Mouse (Mus musculus) retina, adult 2 months (tissue): ENCODE measurements around the gene Sema4f.

Source experiments
- DNase-seq: peaks from one replicate; pipeline ENCODE4 v3.0.0-alpha.2; 2012; ENCODE audit warnings: low read depth, low spot score

Sema4f gene

DNA sequence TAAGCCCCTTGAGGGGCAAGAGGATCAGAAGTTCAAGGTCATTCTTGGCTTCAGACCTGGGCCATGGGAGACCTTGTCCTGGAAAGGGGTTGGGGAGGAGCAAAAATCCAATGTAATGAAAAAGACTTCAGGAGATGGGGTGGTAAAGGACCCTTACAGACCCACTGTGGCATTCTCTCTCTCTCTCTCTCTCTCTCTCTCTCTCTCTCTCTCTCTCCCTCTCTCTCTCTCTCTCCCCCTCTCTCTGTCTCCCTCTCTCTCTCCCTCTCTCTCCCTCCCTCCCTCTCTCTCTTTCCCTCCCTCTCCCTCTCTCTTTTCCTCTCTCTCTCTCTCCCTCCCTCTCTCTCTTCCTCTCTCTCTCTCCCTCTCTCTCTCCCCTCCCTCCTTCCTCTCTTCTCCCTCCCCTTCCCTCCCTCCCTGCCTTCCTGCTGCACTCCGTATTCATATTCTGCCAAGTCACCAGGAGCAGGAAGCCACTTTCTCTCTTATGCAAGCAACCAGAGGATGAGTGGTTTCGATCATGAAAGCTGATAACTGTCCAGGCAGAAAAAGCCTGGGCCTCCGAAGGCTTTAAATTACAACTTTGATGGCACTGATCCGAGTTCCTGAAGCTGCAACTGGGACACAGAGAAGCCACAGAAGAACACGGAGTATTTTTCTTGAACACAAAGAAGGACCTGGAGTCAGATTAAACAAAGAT lies 67.8 kb downstream of the Sema4f start:
- DNase-seq: no peak

DNA sequence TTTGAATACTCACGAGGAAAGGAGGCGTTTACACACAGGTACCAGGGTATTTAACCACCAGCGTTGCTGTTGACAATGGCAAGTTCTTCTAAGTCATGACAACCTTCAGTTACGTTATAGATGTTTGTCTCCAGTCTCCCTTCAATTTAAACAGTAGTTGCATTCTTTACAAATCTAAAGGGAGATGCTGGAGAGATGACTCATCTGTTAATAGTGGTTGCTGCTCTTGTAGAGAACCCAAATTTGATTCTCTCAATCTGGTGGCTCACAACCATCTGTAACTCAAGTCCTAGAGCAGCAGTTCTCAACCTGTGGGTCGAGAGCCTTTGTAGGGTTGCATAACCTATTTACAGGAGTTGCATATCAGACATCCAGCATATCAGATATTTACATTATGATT lies 71.1 kb downstream of the Sema4f start:
- DNase-seq: no peak

- DNase-seq: no peak
These were observed 76.1 kb downstream of the Sema4f start for GRCm38 (mm10) chr6:82863380-82863874.

DNA sequence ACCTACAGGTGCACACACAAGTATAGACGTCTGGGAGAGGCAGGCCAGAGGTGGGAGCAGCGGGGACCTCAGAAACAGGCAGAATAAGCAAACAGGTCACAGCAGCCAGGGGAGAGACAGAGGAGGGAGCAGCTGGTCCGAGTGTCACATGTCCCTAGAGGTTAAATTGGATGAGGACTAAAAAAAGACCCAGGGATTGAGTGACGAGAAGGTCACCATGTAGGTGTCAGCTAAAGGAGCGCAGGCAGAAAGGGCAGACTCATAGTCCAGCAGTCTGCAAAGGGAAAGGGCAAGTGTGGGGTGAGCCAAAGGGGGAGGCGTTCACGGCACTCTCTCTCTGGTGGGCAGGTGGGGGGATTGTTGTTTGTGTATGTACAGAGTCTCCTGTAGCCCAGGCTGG lies 77.1 kb downstream of the Sema4f start:
- peak; percentile 81 for DNase-seq

- no peak for DNase-seq
These were observed 77.5 kb downstream of the Sema4f start for GRCm38 (mm10) chr6:82862042-82862441.
